Mouse (Mus musculus) heart, postnatal 10 days (tissue): ENCODE results near the gene Fli1. TPM values are rescaled to one million over a fixed set of nuclear protein-coding genes. Genes with fewer than 3 reads are reported as not detected.

Experiments used
- DNase-seq, 2 experiments: peaks; one replicate each; pipeline ENCODE4 v3.0.0; 2021
- intact Hi-C: fragments of 180-260 bp; cut with DNase I; formaldehyde crosslinking; loops from one replicate; pipeline ENCODE4 v1.15.1; 2025
- total RNA-seq, 2 experiments: library from RNA; stranded (reverse); gene quantifications; 2 replicates each; pipeline ENCODE4 v1.2.3; 2021

Fli1 gene
- total RNA-seq, 2 experiments from 2014 or later: 41.1 to 47.5 TPM

DNA sequence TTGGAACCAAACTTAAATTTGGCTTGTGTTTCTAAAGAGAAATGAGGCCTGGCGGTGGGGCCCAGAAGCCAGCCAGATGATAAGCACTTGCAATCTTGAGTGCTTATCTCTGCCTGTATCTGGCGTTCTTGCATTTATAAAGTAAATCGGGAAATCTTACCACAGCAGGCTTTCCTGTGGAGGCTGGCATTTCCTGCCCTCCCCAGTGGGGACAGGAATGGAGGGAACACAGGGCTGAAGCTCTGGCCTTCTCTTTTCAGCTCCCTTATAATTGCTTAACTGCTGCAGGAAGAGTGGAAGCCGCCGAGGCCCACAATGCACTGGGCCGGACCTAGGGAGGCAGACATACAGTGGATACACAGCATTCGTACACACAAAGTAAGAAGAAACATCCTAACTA is 13.7 kb upstream of the Fli1 start:
- intact Hi-C loops: no loop called here
- no peak for DNase-seq

DNA sequence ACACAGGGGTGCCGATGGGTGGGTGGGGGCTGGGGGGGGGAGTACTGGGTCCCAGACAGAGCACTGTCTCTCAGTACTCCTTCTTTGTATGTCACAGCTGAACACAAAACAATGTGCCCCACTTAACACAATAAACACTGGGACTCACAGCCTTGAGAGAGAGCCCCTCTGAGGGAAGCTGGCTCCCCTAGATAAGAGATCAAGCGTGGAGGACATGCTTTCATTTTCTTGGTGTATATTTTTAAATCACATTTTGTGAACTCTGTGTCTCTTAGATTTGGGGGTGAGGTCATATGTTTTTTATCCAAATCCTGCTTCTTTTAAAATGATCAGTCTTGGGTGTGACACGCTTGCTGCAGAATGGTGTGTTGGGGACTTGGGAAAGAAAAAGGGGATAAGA is 12.6 kb upstream of the Fli1 start:
- no peak for DNase-seq
- intact Hi-C loops: no loop called here

DNA sequence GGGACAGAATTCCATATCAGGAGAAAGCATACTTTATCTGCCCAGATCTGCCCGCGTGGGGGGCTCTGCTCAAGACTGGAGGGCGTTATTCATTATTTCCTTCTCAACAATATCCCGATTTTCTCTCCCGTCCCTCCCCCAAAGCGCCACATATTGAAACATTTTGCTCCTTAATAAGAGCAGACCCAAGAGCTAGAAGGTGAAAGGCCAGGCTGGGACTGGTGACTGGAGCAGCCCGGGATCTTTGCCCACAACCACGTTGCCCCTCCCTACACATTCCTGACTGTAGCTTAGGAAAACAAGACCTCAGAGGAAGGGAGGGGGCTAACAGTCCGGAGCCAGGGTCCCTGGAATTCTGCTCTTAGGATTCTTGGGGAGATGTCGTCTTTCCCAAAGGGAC is 7.9 kb upstream of the Fli1 start:
- DNase-seq: no peak
- intact Hi-C loops: no loop called here

DNA sequence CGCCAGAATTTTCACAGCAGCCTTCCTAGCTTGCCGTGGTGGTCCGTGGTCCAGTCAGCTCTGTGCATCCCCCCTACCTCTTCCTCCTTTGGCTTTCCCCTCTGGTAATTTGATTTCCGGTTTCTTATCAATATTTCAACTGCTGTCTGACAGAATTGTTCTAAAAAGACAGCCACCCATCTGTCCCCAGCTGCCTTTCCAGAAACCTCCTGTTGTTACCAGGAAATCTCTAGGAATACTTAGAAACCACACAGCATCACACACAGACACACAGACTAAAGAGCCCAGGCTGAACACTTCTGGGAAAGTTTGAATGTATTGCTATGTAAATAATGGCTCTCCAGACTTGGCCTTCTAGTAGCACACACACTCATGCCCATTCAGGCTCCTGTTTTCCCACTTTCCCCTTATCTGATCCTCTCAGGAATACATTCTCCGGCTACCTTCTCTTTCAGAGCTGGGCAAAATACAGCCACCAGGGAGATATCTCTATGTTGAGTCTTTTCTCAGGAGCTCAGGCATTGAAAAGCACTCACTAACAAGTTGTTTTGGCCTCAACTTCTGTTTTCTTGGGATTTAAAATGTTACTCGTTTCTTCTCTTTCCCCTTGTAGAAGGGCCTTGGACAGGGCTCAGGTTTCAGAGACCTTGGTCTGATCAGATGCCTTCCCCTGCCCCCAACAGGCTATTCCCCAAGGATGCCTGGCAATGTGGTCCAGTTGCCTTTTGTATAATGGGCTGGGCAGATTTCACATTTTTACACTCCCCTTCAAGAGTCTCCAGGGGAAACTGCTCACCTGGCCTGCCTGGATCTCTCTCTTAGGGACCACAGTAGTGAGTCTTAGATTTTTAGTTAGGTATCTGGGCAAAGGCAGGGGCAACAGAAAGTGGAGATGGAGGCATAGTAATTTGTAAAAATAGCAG is 7.1 kb upstream of the Fli1 start:
- DNase-seq: no peak

DNA sequence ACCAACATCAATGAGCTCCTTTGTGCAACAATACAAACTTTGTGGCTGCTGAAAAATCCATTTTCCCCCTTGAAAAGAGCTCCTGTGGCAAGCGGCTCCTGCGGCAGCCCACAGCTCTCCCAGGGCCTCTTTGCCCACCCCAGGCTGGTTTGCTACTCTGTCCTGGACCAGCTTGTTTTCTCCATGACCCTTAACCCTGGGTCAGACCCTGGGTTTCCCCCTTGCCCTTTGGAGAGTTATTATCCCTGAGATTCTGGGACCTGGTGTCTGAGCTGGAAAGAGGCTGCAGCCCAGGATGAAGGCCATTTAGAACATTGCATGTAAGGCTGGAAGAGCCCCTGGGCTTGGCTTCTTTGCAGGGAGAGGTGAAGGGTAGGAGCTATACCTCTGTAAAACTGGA is 4.1 kb upstream of the Fli1 start:
- DNase-seq: no peak
- intact Hi-C loops: no loop called here

More for the DNA sequence above, 7.1 kb upstream of the Fli1 start:
- intact Hi-C loops: no loop called here

DNA sequence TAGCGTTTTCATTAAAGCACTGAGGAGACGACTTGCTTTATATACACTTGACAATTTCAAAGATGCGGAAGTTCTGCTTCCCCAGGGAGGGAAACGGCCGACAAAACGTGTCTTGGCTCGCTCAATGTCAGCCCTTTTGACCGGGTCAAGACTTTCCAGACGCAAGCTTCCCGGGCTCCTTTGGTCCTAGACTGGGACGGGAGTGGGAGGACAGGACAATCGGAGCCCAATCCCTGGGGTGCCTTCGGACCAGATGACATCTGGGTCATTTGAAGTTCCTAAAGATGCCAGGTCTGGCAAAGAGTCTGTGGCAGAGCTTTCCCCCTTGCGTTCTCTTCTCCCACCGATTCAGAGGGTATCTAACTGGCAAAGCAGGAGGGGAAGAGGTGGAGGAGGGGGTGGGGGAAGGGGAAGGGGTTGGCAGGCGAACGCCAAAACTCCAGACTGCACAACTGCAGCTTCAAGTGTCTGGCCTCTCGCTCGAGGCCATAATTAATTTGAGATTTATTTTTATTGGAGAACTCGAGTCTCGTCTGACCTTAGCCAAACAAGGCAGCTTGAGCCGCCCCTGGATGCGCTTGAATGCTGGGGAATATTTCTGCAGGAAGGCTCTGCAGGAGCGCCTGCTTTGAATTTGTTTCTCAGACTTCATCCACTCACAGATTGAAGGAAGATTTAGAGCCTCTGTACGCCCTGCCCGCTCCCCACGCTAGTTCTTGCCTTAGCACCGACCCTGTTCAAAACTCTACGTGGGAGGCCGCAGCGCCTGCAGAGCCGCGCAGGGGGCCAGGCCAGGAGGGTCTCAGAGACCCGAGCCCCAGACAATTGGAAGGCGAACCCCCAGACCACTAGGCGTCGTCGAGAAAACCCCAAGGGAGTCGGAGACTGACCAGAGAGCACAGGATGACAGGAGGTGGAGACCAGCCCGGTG is 2.3 kb upstream of the Fli1 start:
- intact Hi-C loops: loop anchor here (5.0 kb wide), 1 partner anchor 138 kb away; no protein-coding TSS in a partner anchor
- peak; percentile 51 to 62 for DNase-seq

DNA sequence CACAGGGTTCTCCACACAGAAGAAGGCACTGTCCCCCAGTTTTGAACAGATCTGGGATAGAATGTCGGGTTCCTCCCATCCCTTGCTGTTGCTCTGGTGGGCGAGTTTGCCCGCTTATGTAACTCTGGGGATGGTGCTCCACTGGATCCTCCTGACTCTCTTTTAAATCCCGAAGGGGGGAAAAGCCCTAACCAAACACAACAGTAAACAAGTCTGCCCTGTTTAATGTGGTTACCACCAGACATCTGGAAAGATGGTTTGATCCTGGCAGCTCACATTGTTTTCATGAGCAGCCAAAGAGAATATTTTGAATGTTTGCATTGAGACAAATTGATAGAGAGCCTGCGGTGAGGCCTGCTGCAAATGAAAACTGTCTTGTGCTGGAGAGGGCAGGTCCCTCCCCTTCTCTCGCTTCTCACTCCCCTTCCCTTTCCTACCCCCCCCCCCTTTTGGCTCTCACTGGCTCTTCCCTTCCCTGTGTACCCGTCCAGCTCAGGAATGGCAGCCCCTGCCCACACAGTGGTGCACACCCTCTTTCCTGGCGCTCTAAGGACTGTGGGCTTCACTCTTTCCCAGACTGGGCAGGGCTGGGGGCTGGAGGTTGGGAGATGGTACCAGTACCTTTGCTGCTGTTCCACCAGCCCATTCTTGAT is 1.4 kb upstream of the Fli1 start:
- no peak for DNase-seq
- intact Hi-C loops: loop anchor here (5.0 kb wide), 1 partner anchor 137 kb away; no protein-coding TSS in a partner anchor

DNA sequence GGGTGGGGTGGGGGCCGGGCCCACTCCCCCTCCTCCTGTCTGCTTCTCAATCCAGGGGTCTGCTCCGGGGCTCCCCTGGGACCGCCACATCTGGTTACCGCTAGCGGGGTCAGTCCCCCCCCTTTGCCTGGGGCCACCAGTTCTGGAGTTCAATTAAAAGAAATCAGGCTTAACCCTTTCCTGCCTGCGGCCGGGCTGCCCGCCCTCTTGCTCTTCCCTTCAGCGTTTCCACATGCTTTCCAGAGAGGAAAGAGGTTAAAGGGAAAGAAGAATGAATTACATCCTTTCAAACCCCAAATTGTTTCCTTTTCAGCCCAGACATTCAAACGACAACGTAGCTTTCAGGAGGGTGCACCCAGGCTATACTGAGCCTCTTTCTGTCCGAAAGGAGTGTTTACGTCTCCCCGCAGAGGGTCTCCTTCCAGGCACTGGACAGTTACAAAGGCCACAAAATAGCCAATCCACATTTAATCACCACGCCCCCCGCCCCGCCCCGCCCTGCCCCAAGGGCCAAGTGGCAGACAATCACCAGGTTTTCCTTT is 450 bp upstream of the Fli1 start:
- DNase-seq: peak; percentile 27 to 44
- intact Hi-C loops: loop anchor here (5.0 kb wide), 1 partner anchor 136 kb away; no protein-coding TSS in a partner anchor

DNA sequence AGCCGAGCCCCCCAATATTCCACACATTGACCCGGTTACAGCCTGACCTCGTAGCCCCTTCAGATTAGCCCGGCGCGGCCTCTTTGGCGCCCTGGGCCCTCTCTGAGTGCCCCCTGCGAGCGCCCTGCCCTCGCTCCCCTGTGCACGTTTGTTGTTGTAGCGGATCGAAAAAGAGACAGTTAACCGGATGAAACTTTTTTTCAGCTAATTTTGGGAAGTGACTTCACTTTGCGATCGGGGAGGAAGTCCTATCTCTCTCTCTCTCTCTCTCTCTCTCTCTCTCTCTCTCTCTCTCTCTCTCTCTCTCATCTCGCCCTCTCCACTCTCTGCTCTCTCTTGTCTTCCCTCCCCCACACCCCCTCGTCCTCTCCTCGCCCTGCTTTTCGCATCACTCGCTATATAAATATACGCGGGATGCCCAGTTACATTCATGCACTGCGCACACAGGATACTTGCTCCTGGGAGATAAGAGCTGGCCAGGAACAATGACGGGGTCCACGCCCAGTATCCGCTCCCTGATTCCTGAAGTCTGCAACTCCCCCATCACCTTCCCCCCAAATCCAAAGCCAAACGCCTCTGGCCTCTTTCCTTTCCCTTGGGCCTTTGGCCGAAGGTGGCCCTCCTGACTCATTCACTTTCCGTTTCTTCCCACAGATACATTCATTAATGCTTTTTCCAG is 1.3 kb downstream of the Fli1 start:
- peak; percentile 76 to 77 for DNase-seq
- intact Hi-C loops: loop anchor here (2.0 to 5.0 kb wide), 2 partner anchors 15 to 134 kb away; no protein-coding TSS in a partner anchor

DNA sequence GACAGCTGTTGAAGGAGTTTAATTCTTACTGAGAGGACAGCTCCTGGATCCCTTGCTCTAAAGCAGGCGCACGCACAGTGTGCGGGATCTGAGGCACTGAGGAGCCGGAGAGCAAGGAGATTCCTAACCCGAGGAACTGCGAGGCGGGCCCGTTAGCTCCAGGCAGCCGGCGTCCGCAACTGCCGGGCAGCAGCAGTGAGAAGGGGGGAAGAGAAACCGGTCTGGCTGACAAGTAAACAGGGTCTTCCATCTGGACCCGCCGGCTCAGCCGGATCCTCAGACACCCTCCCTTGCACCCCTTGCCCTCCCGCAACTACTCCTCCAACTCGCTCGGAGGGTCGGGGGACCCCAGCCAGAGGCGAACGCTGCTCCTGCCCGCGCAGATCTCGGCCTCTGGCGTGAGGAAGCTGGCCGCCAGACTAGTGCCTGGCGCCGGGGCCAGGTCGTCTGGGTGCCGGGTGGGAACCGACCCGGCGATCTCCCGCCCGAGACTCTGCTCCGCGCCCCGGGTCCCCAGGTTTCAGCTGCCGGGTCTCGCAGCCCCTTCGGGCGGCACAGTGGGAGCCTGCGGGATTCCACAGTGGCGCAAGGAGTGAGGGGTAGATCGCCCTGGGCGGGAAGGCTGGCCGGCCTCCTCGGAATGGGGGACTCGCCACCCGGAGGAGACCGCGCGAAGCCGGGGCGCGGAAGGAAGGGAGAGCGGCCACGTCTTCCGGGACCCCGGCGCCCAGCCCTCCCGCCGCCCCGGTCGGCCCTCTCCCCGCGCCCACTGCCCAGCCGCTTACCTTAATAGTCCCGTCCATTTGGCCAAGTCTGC is 2.0 kb downstream of the Fli1 start:
- DNase-seq: peak; percentile 62 to 63
- intact Hi-C loops: loop anchor here (1.0 to 5.0 kb wide), 3 partner anchors 14 to 133 kb away; no protein-coding TSS in a partner anchor

DNA sequence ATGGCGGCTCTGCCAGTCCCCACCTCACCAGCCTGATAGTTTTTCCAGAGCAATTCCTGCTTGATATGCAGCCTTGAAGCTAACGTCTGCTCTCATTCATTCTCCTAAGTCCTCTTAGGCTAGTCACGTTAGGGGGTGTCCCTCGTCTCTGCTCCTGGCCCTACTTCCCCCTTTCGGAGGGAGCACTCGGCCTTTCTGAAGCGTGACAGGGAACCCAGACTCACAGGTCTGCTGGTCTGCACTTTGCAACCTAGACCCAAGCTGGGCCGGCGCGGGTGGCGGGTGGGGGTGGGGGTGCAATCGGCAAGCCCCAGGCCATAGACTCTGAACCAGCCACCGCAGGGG is 2.6 kb downstream of the Fli1 start:
- peak; percentile 45 to 49 for DNase-seq
- intact Hi-C loops: loop anchor here (1.0 to 5.0 kb wide), 3 partner anchors 13 to 133 kb away; no protein-coding TSS in a partner anchor

DNA sequence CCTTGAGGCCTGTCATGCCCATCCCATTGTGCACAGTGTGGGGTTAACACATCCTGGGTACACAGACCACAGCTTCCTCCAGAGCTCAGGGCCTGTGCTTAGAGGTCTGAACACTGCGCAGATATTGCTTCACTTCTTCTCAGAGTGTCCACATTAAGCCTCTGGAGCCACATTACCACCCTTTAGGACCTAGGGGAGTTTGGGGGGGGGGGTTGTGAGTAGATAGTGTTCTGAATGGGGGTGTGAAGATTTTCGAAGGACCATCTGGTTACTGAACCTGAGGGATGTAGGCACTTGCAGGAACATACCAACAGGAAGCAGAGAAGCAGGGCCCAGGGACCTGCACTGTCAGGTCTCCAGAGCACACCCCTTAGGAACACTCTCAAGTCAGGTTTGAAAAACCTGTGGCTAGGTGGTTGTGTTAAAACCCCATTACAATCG is 3.3 kb downstream of the Fli1 start:
- no peak for DNase-seq

DNA sequence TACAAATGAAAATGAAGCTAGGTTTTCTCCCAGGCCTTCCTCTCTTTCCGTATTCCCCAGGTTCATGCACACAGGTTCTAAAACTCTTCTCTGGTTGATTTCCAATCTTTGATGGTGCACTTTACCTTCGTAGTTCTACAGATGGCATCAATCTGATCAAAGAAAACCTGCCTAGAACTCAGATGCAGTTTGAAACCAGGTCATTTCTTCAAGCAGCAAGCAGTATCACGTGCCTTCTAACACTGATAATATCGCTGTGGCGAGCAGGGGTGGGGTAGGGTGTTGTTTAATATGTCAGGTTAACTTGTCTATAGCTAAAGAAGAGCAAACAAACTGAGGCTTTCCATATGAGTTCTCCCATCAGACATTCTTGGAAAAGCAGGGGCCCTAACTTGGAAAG is 4.5 kb downstream of the Fli1 start:
- intact Hi-C loops: no loop called here
- DNase-seq: no peak

More for the DNA sequence above, 3.3 kb downstream of the Fli1 start:
- intact Hi-C loops: no loop called here

DNA sequence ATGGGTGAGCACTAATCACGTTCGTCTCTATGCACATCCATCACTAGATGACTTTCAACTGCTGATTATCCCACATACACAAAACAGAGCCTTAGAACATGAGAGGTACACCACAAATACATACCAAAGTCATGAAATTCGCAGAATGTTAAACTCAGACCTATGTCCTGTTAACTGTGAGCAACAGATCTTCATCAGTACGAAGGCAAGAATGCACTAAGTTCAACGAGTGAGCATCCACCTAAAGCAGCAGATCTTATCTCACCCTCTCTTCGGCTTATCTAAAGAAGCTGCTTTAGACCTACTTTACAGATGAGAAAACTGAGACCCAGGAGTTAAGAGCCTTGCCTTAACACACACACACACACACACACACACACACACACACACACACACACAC is 5.0 kb downstream of the Fli1 start:
- intact Hi-C loops: no loop called here
- DNase-seq: no peak

DNA sequence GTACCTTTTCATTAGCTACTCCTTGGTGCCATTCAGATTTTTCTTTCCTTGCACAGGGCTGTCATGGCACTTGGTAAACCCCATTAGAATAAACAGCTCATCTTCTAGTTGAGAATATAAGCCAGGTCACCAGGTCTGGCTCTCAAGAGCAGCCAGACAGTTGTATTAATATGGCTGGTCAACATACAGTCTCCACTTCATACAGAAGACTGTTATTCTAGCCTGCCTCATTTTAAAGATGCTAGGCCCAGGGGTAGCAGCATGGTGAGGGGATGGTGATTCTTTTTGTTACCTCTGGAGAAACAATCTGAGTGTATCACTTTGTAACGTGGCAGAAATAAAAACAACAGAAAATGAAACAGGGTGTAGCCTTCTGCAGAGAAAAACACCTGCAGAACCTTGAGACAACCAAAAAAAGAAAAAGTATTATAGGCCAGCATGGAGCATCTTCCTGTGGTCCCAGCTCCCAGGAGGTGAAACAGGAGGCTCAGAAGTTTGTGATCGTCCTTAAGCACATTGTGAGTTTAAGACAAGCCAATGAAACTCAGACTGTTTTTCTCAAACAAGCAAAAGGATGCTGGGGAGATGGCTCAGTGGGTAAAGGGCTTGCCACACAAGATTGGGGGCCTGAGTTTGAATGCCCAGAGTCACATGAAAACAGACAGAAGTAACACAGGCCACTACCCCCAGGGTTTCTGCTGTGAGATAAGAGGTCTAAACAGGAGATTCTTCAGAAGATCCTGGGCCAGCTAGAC is 7.3 kb downstream of the Fli1 start:
- DNase-seq: no peak
- intact Hi-C loops: no loop called here

DNA sequence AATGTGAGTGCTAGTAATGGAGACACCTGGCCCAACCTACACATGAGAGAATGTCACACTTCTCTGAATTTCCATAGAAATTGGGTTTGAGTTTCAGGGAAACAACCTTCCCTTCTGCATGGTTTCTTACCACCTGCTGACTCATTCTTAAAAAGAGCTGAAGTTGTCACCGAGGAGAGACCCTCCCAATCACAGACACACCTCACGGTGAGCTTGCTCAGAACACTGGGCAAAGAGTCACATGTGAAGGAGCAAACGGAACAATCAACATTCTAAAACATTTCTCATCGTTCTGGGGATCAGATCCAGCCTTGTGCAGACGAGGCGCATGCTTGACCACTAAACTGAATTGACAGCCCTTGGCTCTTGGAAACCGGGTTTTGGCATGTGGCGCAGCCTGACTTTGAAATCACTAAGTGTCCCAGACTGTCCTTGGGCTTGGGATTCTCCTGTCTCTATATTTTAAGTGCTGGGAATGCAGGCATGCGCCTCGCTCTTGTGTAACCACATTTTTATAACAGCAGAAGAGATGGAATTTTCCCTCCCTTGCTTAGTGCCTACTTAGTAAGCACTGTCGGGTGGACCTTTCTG is 8.5 kb downstream of the Fli1 start:
- DNase-seq: no peak
- intact Hi-C loops: no loop called here

DNA sequence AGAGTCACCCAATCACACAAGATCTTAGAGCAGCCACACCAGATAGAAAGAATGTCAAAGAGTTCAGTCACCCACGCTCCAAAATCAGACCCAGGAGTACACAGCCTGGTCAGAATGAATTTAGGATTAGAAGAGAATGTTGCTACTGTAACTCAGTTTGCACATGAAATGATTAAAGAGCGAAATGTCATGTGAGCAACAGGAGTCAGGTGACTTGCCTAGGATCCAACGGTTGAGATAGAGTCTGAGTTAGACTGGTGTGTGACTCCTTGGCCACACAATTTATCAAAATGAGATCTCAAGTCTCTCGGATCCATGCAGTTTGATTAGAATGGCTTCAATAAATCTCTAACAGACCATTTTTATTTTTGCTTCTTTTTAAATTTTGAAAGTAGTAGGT is 11.1 kb downstream of the Fli1 start:
- DNase-seq: no peak
- intact Hi-C loops: no loop called here

DNA sequence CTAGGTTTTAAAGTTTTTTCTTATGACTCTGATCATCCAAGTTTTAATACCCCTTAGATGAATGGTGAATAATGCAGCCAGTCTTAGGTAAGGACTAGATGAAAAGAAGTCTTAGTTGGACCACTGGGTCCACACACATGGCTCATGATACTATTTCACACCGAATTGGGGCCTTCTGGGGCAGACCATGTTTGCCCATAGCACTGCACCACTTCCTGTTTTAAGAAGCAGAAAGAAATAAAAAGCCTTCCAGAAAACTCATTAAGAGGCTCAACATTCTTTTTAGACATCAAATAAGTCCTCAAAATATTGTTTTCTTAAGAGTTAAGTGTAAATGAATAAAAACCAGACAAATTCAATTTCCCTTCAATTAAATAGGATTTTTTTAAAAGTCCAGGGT is 11.7 kb downstream of the Fli1 start:
- intact Hi-C loops: no loop called here
- DNase-seq: no peak
